Mouse (Mus musculus) lung, adult 2 months (tissue): ENCODE data around the gene Dusp3. TPM values are rescaled to one million over a fixed set of nuclear protein-coding genes. Genes with fewer than 3 reads are reported as not detected.
A peak's percentile ranks its signal among the peaks of the same experiment; 100 is the strongest.

Experiments
- DNase-seq: peaks from one replicate; pipeline ENCODE4 v3.0.0; 2022
- H3K4me1 ChIP-seq: fragments of 200-500 bp; 2 replicates; pipeline ENCODE4 v1.6.1; 2011; ENCODE audit warnings: low read length; ENCODE audit not compliant: control insufficient read depth, insufficient read depth
- H3K4me3 ChIP-seq: fragments of 200-500 bp; replicated peaks from 2 replicates; pipeline ENCODE3; 2011; ENCODE audit warnings: low read depth, mild to moderate bottlenecking, control low read depth, low read length; ENCODE audit errors: extremely low read depth
- CTCF ChIP-seq: fragments of 200-500 bp; IDR thresholded peaks from 2 replicates; pipeline ENCODE4 v1.5.1; 2011; ENCODE audit warnings: mild to moderate bottlenecking, low read length, control low read depth; ENCODE audit not compliant: insufficient read depth
- POLR2A ChIP-seq: fragments of 200-500 bp; IDR thresholded peaks from 2 replicates; pipeline ENCODE4 v1.6.1; 2011; ENCODE audit warnings: low read depth, mild to moderate bottlenecking, control low read depth, low read length, borderline replicate concordance; ENCODE audit errors: extremely low read depth
- WGBS: fragments of 180-500 bp; shearing (Covaris S2); methylation state at CpG from one replicate; pipeline ENCODE4 v1.1.7; 2018; 5-methylcytosine and 5-hydroxymethylcytosine counted together
- polyA plus RNA-seq: library from polyadenylated mRNA; depleted of rRNA; stranded (reverse); fragments of >200 nt; gene quantifications from 2 replicates; pipeline ENCODE4 v1.2.3, GENCODE M21; 2012

Dusp3 gene
- polyA plus RNA-seq, 1 experiment = 176 TPM

DNA sequence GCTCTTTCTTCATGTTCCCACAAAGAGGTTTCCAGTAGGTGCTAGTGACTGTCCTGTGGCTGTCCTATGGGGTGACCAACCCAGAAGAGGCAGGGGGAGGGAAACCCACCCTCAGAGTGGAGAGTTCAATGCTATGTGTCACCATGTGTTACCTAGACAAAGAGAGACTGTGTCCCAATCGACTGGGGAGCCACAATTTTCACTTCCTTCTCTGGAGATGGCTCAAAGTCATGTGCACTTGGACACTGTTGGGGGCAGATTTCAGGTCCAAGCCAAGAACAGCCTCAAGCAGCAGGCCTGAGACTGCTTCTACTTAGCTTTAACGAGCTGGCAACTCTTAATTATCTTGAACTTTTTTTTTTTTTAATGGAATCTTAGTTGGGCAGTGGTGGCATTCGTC, 14.7 kb downstream of the Dusp3 start:
- H3K4me3 ChIP-seq = no peak overlapping the region
- DNase-seq = no peak
- no peak for TF ChIP-seq CTCF
- TF ChIP-seq POLR2A = no peak
- WGBS = 65% methylated on average over 3 of the region's 3 CpGs
- no peaks in the 10 kb centered on the region for H3K4me1 ChIP-seq

DNA sequence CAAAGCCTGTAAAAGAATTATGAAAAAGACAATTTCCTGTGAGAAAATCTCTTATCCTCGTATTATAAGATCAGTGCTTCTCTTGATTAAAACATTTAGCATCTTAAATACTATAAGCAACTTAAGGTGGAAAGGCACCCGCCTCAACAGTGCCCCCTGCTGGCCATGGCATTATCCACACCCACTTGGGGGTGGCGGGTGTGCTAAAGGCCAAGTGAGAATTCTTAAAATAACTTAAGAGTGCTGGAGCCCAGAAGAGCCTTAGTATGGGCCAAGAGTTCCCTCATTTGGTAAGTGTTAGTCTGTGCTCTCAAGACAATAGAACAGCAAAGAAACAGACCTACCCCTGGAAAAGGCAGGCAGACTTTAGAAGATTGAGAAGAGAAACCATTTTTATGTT, 15.4 kb downstream of the Dusp3 start:
- H3K4me3 ChIP-seq = no peak overlapping the region
- peak; percentile 51 for DNase-seq
- 39% methylated on average over 3 of the region's 3 CpGs for WGBS
- H3K4me1 ChIP-seq = no peaks in the 10 kb centered on the region
- peak; percentile 73 for TF ChIP-seq CTCF
- TF ChIP-seq POLR2A = no peak

DNA sequence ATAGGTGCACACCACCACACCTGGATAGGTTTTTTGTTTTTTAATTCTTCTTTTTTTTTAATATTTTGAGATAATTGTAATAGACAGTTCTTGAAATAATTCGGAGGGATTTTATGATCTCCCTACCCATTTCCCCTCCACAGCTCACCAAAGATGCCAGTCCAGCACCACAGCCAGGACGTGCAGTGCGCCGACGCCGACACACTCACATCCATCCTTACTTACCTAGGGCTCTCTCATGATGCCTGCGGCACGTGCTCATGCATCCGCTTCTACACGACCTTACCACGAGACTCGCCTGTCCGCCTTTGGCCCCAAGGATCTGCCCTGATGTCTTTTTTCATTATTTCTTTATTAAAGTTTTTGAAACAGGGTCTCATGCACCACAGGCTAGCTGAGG, 17.0 kb downstream of the Dusp3 start:
- no peak for DNase-seq
- WGBS = 78% methylated on average over 13 of the region's 13 CpGs
- TF ChIP-seq POLR2A (no peak), CTCF (no peak)
- no peaks in the 10 kb centered on the region for H3K4me1 ChIP-seq
- H3K4me3 ChIP-seq = no peak overlapping the region

DNA sequence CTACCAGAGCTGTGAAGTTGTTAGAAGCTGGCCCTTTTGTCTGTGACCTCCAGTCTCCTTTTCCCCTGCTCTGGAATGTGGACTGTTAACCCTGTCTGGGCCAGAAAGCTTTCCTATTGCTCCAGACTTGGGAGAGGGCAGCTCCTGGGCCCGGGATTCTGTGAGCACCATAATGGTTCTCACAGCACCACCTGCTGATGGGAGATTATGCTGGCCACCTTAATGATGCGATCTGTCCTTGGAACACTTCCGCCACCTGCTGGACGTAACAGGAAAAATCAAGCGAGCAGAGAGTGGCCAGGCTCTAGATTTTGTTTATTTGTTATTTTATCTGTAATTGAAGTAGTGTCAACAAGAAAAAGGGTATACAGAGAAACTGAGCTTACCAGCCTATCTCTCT, 18.0 kb downstream of the Dusp3 start:
- 0% methylated on average over 5 of the region's 5 CpGs for WGBS
- no peak overlapping the region for H3K4me3 ChIP-seq
- TF ChIP-seq POLR2A (no peak), CTCF (peak; percentile 100)
- peaks cover 3% of the 10 kb centered on the region; the same call in 1 of the 2 replicates for H3K4me1 ChIP-seq
- DNase-seq = peak; percentile 71

DNA sequence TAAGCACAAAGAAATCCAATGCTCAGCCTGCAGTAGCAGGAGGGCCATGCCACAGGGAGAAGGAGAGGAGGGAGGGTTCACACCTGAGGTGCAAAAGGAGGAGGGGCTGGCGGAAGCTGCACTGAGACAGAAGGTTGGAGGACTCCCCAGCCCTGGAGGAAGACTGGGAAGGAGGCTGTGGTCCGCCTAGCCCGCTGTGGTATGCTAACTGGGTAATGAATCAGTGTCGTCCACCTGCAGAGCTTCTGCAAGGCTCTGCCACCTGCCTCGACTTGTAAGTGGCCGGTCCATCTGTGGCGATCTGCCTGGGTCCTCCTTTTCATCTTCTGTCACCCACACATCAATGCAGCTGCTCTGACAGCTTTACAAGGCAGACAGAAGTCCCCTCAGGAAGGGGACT, 18.5 kb downstream of the Dusp3 start:
- TF ChIP-seq POLR2A (no peak), CTCF (no peak)
- Histone ChIP-seq H3K4me1 (peaks cover 4% of the 10 kb centered on the region; the same call in 1 of the 2 replicates), H3K4me3 (no peak overlapping the region)
- 35% methylated on average over 7 of the region's 7 CpGs for WGBS
- DNase-seq = no peak

DNA sequence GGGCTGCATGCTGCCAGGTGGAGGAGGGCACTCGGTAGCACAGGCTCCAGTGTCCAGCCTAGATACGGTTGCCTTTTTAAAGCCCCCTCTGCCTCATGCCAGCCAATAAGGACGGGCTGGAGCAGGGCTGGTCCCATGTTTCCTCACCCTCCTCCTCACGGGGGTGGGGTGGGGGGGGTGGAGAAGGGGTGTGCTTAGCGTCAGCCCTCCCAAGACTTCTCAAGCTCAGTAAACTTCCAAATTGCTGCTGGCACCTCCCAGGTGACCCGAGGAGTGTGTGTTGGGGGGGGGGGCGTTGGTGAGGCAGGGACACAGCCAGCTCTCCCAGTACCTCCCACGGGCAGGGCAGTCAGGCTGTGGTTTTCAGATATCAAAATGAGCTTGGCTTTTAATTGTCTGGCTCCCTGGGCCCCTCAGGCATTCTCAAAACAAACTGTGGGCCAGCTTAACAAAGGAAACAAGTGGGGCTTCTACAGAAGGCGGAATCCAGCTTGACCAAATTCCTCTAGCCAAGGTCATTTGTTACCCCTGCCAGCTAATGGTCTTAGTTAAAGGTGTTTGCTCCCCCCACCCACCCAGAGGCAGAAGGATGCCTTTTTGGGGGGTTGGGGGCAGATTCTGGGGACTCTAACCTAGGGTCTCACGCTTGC, 19.7 kb downstream of the Dusp3 start, which contains the start of gene Sost:
TSS of gene Sost (minus strand) at position 51 of the 650 bp plus-strand sequence.
- Histone ChIP-seq H3K4me1 (peaks cover 4% of the 10 kb centered on the region; the same call in 1 of the 2 replicates), H3K4me3 (no peak within 1 kb of the TSS)
- no peak for DNase-seq
- WGBS = 47% methylated on average over 10 of the region's 10 CpGs
- no peak for TF ChIP-seq POLR2A
- TF ChIP-seq CTCF = no peak

DNA sequence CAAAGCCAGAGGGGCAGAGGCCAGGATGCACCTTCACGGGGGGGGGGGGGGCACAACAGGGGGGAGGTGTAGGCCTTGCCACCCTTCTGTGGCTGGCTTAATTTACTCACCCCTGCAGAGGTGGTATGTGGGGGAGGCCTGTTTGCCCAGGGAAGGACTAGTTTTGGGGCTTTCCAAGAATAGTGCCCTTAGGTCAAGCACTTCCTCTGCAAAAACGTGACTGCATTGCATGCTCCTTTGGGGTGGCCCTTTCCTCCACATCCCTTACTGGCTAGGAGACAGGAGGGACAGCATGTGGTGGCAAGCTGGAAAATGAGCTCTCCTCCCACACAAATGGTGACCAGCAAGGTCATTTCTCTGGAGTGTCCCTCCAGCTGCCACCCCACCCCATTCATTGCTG, 21.3 kb downstream of the Dusp3 start:
- no peak for TF ChIP-seq CTCF
- no peak for TF ChIP-seq POLR2A
- 31% methylated on average over 2 of the region's 2 CpGs for WGBS
- DNase-seq = no peak
- Histone ChIP-seq H3K4me3 (no peak overlapping the region), H3K4me1 (peaks cover 4% of the 10 kb centered on the region; the same call in 1 of the 2 replicates)

DNA sequence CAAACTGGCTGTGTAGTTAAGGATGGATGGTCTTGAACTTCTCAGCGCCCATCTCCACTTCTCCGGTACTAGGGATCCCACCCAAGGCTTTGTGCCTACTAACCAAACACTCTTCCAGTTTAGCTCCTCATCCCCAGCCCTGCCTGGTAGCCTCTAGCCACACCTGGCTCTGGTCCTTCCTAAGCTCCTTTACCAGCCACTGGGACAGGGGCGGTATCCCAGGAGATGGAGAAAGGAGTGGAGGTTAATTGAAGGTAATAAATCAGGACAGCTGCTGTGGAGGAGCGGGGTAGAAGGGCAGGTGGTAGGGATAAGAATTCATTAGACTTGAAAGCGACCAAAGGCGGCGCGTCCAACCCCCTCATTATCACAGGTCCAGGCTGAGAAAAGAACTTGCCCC, 22.2 kb downstream of the Dusp3 start:
- no peak for TF ChIP-seq POLR2A
- no peak for TF ChIP-seq CTCF
- no peak for DNase-seq
- WGBS = 51% methylated on average over 8 of the region's 8 CpGs
- H3K4me1 ChIP-seq = peaks cover 4% of the 10 kb centered on the region; the same call in 1 of the 2 replicates
- H3K4me3 ChIP-seq = no peak overlapping the region

DNA sequence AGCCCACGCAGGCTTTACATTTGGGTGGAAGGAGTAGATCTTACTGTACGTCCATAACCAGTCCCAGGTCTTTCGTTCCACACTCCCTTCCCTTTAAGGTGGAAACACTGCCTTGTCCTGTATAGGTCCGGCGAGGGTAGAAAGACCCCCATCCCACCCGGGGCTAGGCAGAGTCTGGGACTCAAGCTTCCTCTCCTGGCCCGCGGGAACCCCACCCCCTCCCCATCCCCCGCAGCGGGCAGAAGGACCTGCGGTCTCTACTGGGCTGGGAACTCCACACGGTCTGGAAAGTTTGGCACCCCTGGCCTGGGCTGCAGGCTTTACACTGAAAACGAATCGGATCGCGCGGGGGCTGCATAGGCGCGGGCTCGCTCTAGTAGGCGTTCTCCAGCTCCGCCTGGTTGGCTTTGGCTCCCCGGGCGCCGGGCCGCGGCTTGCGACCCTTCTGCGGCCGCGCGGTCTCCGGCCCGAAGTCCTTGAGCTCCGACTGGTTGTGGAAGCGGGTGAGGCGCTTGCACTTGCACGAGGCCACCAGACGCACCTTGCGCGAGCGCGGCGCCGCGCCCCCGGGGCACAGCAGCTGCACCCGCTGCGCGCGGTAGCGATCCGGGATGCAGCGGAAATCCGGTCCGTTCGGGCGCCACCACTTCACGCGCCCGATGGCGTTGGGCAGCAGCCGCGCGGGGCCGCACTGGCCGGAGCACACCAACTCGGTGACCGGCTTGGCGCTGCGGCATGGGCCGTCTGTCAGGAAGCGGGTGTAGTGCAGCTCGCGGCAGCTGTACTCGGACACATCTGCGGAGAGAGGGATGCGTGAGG, 23.1 kb downstream of the Dusp3 start:
- WGBS = under 1% methylated on average over 78 of the region's 78 CpGs
- H3K4me1 ChIP-seq = peaks cover 4% of the 10 kb centered on the region; the same call in 1 of the 2 replicates
- DNase-seq = no peak
- no peak for TF ChIP-seq CTCF
- H3K4me3 ChIP-seq = peak overlapping the region; percentile 8
